Mouse (Mus musculus) forebrain, embryonic 15.5 days (tissue): ENCODE results near the gene Fam69b. TPM values are rescaled to one million over a fixed set of nuclear protein-coding genes. Genes with fewer than 3 reads are reported as not detected.

ENCODE experiments used
- ATAC-seq: fragments of 200-750 bp; cut with Nextera tagmentation; replicated peaks from 2 replicates; pipeline ENCODE4 v1.8.0; 2017; ENCODE audit warnings: mild to moderate bottlenecking, moderate TSS enrichment, moderate library complexity
- H3K27ac ChIP-seq: fragments of 300-500 bp; sonication (generic); replicated peaks from 2 replicates; pipeline ENCODE4 v1.5.1; 2015; ENCODE audit warnings: mild to moderate bottlenecking, inconsistent platforms
- H3K27me3 ChIP-seq: fragments of 300-500 bp; sonication (generic); 2 replicates; pipeline ENCODE4 v1.6.1; 2015; ENCODE audit warnings: inconsistent platforms
- H3K36me3 ChIP-seq: fragments of 300-500 bp; sonication (generic); 2 replicates; pipeline ENCODE4 v1.6.1; 2015; ENCODE audit warnings: mild to moderate bottlenecking, inconsistent platforms
- H3K4me1 ChIP-seq: fragments of 300-500 bp; sonication (generic); 2 replicates; pipeline ENCODE4 v1.6.1; 2015; ENCODE audit warnings: inconsistent platforms
- H3K4me2 ChIP-seq: fragments of 300-500 bp; sonication (generic); replicated peaks from 2 replicates; pipeline ENCODE4 v1.6.1; 2015; ENCODE audit warnings: mild to moderate bottlenecking, inconsistent platforms
- H3K4me3 ChIP-seq: fragments of 300-500 bp; sonication (generic); 2 replicates; pipeline ENCODE4 v1.5.1; 2015; ENCODE audit warnings: mild to moderate bottlenecking, inconsistent platforms
- H3K9ac ChIP-seq: fragments of 300-500 bp; sonication (generic); replicated peaks from 2 replicates; pipeline ENCODE4 v1.6.1; 2015; ENCODE audit warnings: mild to moderate bottlenecking, inconsistent platforms
- H3K9me3 ChIP-seq: fragments of 300-500 bp; sonication (generic); 2 replicates; pipeline ENCODE4 v1.6.1; 2016; ENCODE audit warnings: inconsistent platforms
- WGBS: fragments of 180-500 bp; shearing (Covaris S2); methylation state at CpG from one replicate; pipeline ENCODE4 v1.1.7; 2015; ENCODE audit warnings: mixed read lengths; 5-methylcytosine and 5-hydroxymethylcytosine counted together
- polyA plus RNA-seq: library from polyadenylated mRNA; unstranded; fragments of >200 nt; fragmentation: Nextera tagmentation; extraction: Ambion mirVana; gene quantifications from 2 replicates; pipeline ENCODE4 v1.2.1, GENCODE M21; 2015

Fam69b gene
- polyA plus RNA-seq, 1 experiment from 2014 or later = 121 TPM

- ATAC-seq = no peak
- Histone ChIP-seq H3K27me3 (peaks cover 30% of the 10 kb centered on the region), H3K36me3 (no peaks in the 10 kb centered on the region), H3K9me3 (no peaks in the 10 kb centered on the region), H3K4me3 (no peak overlapping the region), H3K9ac (no peak overlapping the region), H3K4me2 (no peak overlapping the region), H3K4me1 (peaks cover 11% of the 10 kb centered on the region), H3K27ac (no peak overlapping the region)
- WGBS = 88% methylated on average over 1 of the region's 1 CpGs
These were observed 26.7 kb upstream of the Fam69b start for GRCm38 (mm10) chr2:26601595-26601994.

GRCm38 (mm10) chr2:26602631-26603030 is 25.6 kb upstream of the Fam69b start:
- no peaks in the 10 kb centered on the region for H3K9me3 ChIP-seq
- H3K4me2 ChIP-seq = no peak overlapping the region
- peaks cover 14% of the 10 kb centered on the region for H3K4me1 ChIP-seq
- peaks cover 30% of the 10 kb centered on the region for H3K27me3 ChIP-seq
- WGBS = 85% methylated on average over 5 of the region's 5 CpGs
- no peak overlapping the region for H3K27ac ChIP-seq
- no peak overlapping the region for H3K4me3 ChIP-seq
- no peak for ATAC-seq
- no peak overlapping the region for H3K9ac ChIP-seq
- no peaks in the 10 kb centered on the region for H3K36me3 ChIP-seq

DNA sequence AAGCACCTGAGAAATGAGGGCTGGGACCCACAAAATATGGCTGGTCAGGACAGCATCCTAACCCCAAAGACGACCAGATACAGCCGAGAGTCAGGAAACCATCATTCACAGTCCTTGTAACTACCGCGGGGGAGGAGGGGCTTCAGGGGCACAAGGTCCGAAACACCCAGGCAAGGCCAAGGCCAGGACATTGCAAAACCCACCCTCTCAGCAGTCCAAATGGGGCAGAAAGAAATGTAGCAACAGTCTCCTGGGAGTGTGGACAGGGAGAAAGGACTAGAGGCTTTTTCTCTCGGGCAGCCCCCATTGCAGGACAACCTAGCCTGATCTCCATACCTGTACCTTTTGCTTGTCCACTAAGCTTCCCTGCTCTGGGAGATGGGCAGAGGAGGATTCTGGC is 25.1 kb upstream of the Fam69b start:
- H3K27me3 ChIP-seq = peaks cover 30% of the 10 kb centered on the region
- H3K4me1 ChIP-seq = peaks cover 14% of the 10 kb centered on the region
- no peaks in the 10 kb centered on the region for H3K9me3 ChIP-seq
- H3K4me2 ChIP-seq = peak overlapping the region; percentile 71
- no peak for ATAC-seq
- H3K9ac ChIP-seq = peak overlapping the region; percentile 54; the same call in 1 of the 2 replicates
- no peak overlapping the region for H3K27ac ChIP-seq
- 26% methylated on average over 6 of the region's 6 CpGs for WGBS
- no peaks in the 10 kb centered on the region for H3K36me3 ChIP-seq
- peak overlapping the region; percentile 51 for H3K4me3 ChIP-seq

DNA sequence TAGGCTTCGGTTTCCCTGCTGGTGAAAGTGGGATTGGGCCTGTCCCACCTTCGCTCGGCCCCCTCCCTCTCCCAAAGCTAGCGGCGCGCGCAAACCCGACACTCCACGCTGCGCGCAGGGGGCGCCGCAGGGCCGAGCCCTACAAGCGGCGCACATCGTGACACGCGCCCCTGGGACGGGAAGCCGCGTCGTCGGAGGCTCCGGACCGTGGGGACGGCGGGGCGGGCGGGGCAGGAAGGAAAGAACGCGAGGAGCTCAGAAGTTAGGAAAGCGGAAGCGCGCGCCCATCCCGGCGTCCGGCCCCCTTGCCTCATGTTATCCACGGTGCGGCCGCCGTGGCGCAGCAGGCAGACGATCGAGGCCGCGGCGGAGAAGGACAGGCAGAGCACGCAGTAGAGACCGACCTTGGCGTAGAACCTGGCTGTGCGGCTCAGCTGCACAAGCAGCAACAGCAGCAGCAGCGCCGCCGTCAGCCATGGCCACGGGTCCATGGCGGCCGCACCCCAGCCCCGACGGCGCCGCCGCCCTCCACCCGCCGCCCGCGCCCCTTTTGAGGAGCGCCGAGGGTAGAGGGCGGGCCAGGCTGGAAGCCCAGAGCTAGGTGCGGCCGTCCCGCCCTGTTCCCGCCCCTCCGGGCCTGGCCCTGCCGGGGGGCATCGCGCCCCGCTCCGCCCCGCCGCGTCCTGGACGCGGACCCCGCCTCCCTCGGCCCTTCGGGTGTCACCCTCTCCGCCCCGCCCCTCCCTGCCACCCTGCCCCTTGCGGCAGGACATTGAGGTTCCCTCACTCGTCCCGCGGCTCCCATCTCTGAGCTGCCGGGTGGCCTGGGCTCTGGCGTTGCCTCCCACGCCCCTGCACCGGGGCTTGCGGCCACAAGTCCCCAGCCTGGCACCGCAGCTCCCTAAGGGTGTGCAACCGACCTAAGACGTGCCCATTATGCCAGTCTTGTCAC is 24.3 kb upstream of the Fam69b start, which contains the start of gene Agpat2:
TSS of gene Agpat2 (minus strand) at position 698 of the 952 bp plus-strand sequence.
- Histone ChIP-seq H3K36me3 (no peaks in the 10 kb centered on the region), H3K4me2 (peak within 1 kb of the TSS; percentile 71), H3K4me1 (peaks cover 14% of the 10 kb centered on the region), H3K4me3 (peak within 1 kb of the TSS; percentile 51), H3K27ac (no peak within 1 kb of the TSS), H3K9me3 (no peaks in the 10 kb centered on the region), H3K9ac (peak within 1 kb of the TSS; percentile 54), H3K27me3 (peaks cover 30% of the 10 kb centered on the region)
- WGBS = under 1% methylated on average over 85 of the region's 103 CpGs
- ATAC-seq = peak; percentile 76

- ATAC-seq = no peak
- Histone ChIP-seq H3K9me3 (no peaks in the 10 kb centered on the region), H3K9ac (no peak overlapping the region), H3K4me3 (no peak overlapping the region), H3K36me3 (no peaks in the 10 kb centered on the region), H3K27ac (no peak overlapping the region), H3K4me2 (no peak overlapping the region), H3K27me3 (peaks cover 30% of the 10 kb centered on the region), H3K4me1 (peaks cover 14% of the 10 kb centered on the region)
- WGBS = 90% methylated on average over 8 of the region's 8 CpGs
These were observed 22.9 kb upstream of the Fam69b start for GRCm38 (mm10) chr2:26605331-26605730.

GRCm38 (mm10) chr2:26606579-26606978 is 21.7 kb upstream of the Fam69b start:
- Histone ChIP-seq H3K4me3 (no peak overlapping the region), H3K4me1 (peaks cover 14% of the 10 kb centered on the region), H3K9me3 (no peaks in the 10 kb centered on the region), H3K27me3 (peaks cover 30% of the 10 kb centered on the region), H3K36me3 (no peaks in the 10 kb centered on the region), H3K9ac (no peak overlapping the region), H3K4me2 (no peak overlapping the region), H3K27ac (no peak overlapping the region)
- no peak for ATAC-seq
- 86% methylated on average over 3 of the region's 3 CpGs for WGBS

DNA sequence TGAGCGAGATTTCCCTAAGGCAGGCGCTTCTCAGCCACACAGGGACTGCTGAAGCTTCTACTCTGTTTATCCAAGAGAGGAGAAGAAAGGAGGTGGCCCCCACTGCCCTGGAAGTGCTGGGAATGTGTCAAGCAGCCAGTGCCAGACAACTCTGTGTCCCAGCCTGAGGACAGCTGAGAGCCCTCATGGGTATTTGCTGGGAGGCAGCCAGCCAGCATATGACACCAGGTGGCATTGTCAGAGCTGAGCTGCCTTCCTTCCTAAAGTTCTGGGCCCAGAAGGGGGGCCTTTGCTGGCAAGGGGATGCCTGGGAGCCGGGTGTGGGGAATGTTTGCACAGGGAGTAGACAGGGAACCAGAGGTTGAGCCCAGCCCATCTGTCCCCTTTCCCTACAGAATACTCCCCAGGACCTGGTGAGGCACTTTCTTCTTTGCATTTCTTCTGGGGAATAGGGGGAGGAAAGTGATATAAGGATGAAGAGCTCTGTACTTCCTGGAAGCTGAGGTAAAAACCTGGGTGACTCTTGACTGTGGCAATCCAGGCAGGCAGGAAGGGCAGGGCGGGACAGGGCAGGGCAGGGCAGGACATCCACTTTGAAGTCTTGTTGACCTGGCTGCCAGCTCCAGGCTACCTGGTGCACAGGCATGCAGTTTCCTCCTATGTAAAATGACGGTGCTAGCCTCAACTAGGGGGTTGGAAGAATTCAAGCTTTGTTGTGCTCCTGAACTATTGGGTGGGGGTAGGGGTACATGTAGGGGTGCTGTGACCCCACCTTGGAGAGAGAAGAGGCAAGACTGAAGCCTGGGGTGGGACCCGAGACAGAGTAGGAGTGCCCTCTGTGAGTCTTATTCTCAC is 21.0 kb upstream of the Fam69b start:
- WGBS = 59% methylated on average over 6 of the region's 6 CpGs
- no peak overlapping the region for H3K9ac ChIP-seq
- no peak overlapping the region for H3K4me2 ChIP-seq
- H3K27me3 ChIP-seq = peaks cover 26% of the 10 kb centered on the region
- ATAC-seq = no peak
- no peak overlapping the region for H3K27ac ChIP-seq
- no peaks in the 10 kb centered on the region for H3K36me3 ChIP-seq
- H3K9me3 ChIP-seq = no peaks in the 10 kb centered on the region
- H3K4me1 ChIP-seq = peaks cover 14% of the 10 kb centered on the region
- no peak overlapping the region for H3K4me3 ChIP-seq

GRCm38 (mm10) chr2:26608781-26609180 is 19.5 kb upstream of the Fam69b start:
- Histone ChIP-seq H3K27me3 (peaks cover 11% of the 10 kb centered on the region), H3K4me2 (no peak overlapping the region), H3K27ac (no peak overlapping the region), H3K4me1 (peaks cover 11% of the 10 kb centered on the region), H3K36me3 (no peaks in the 10 kb centered on the region), H3K9me3 (no peaks in the 10 kb centered on the region), H3K4me3 (no peak overlapping the region), H3K9ac (no peak overlapping the region)
- no peak for ATAC-seq

GRCm38 (mm10) chr2:26609261-26609661 is 19.0 kb upstream of the Fam69b start:
- Histone ChIP-seq H3K36me3 (no peaks in the 10 kb centered on the region), H3K27me3 (peaks cover 7% of the 10 kb centered on the region), H3K9me3 (no peaks in the 10 kb centered on the region), H3K4me3 (no peak overlapping the region), H3K9ac (no peak overlapping the region), H3K4me2 (no peak overlapping the region), H3K27ac (no peak overlapping the region), H3K4me1 (peaks cover 7% of the 10 kb centered on the region)
- no peak for ATAC-seq

- Histone ChIP-seq H3K4me2 (no peak overlapping the region), H3K9me3 (no peaks in the 10 kb centered on the region), H3K4me3 (no peak overlapping the region), H3K9ac (no peak overlapping the region), H3K27me3 (no peaks in the 10 kb centered on the region), H3K36me3 (no peaks in the 10 kb centered on the region), H3K27ac (no peak overlapping the region), H3K4me1 (0 out of 2 replicates have a peak, but pooled peaks cover 3% of the 10 kb centered on the region)
- ATAC-seq = no peak
- 67% methylated on average over 3 of the region's 3 CpGs for WGBS
These were observed 17.7 kb upstream of the Fam69b start for GRCm38 (mm10) chr2:26610526-26610925.

DNA sequence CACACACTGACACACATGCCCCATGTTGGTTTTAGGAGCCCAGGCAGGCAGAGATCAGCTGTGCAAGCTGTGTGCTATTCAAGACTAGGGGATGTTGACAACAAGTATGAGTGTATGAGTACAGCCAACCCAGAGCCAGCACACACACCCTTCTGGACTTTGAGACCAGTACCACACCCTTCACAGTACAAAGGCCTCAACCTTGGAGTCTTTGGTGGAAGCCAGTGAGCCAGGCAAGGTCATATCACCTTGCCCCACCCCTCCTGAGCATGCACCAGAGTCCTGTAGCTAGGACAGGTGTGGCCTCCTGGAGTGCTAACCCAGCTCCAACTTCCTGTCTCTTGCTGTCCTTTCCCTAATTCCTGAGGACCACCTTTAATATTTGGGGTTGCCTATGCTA is 17.2 kb upstream of the Fam69b start:
- no peak overlapping the region for H3K4me2 ChIP-seq
- H3K4me1 ChIP-seq = 0 out of 2 replicates have a peak, but pooled peaks cover 3% of the 10 kb centered on the region
- no peak overlapping the region for H3K27ac ChIP-seq
- H3K9me3 ChIP-seq = no peaks in the 10 kb centered on the region
- no peak for ATAC-seq
- H3K4me3 ChIP-seq = no peak overlapping the region
- no peaks in the 10 kb centered on the region for H3K27me3 ChIP-seq
- H3K36me3 ChIP-seq = no peaks in the 10 kb centered on the region
- no peak overlapping the region for H3K9ac ChIP-seq

- Histone ChIP-seq H3K27me3 (no peaks in the 10 kb centered on the region), H3K36me3 (no peaks in the 10 kb centered on the region), H3K4me2 (no peak overlapping the region), H3K4me1 (0 out of 2 replicates have a peak, but pooled peaks cover 3% of the 10 kb centered on the region), H3K9ac (no peak overlapping the region), H3K27ac (no peak overlapping the region), H3K9me3 (no peaks in the 10 kb centered on the region), H3K4me3 (no peak overlapping the region)
- ATAC-seq = no peak
These were observed 16.4 kb upstream of the Fam69b start for GRCm38 (mm10) chr2:26611896-26612295.
